Mouse (Mus musculus): ENCODE data around the gene Nmnat1. TPM values are rescaled to one million over a fixed set of nuclear protein-coding genes. Genes with fewer than 3 reads are reported as not detected.
A peak's percentile ranks its signal among the peaks of the same experiment; 100 is the strongest.
"Not testable (repeated sequence)": the region's sequence is repeated elsewhere in the genome, so short reads cannot be mapped to it uniquely, and the experiment has no call there.

The Nmnat1 gene
- polyA plus RNA-seq, 1 experiment from 2014 or later, result 9.6 TPM

DNA sequence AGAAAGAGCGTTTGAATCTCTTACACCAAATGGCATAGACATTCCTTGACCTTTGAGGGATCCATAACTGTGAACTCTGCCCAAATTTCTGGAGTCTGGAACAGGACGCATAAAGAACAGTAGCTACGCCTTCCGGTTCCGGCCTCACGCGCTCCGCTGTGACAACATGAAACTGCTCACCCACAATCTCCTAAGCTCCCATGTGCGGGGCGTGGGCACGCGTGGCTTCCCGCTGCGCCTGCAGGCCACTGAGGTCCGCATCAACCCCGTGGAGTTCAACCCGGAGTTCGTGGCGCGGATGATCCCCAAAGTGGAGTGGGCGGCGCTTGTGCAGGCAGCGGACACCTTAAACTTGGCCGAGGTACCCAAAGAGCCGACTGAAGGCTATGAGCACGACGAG is 27.8 kb downstream of the Nmnat1 start:
- H3K27ac ChIP-seq (ENCODE audit: low read length); H3K4me1 ChIP-seq (ENCODE audit: control insufficient read depth, insufficient read depth, low read length); H3K9ac ChIP-seq (ENCODE audit: low read length); H3K36me3 ChIP-seq (ENCODE audit: control insufficient read depth, insufficient read depth, low read length); H3K4me2 ChIP-seq (ENCODE audit: low read depth, low read length); H3K27me3 ChIP-seq (ENCODE audit: control insufficient read depth, insufficient read depth, low read length); H3K9me3 ChIP-seq (replicated peaks; ENCODE audit: control insufficient read depth, low read length); H3K4me3 ChIP-seq (replicated peaks; ENCODE audit: low read length): not testable (repeated sequence)
- 0 out of 2 replicates have a peak, but pooled peaks have one; percentile 33 for ATAC-seq (ENCODE audit: insufficient read depth, low FRiP score)
- WGBS, result 84% methylated on average over 27 of the region's 27 CpGs

DNA sequence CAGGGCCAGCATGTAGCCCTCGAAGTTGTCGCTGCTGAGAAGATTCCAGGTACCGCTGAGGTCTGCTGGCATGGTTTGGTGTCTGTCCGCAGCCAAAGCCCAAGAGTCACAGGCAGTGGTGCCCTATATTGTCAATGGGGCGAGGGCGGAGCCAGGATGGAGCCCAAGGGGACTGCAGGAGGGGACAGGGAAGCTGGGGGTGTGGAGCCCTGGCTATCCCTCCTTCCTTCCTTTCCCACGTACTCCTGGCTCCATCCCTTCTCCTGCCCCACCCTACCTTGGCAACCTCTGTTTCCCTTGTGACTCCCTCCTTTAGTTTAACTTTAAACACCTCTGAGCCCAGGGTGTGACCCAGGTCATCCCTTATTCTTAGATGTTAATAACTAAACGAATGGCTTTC is 30.1 kb downstream of the Nmnat1 start, which contains the start of gene Rbp7:
Gene Rbp7 (minus strand): TSS at position 100 of the 400 bp plus-strand sequence.
- Histone ChIP-seq H3K36me3 (ENCODE audit: control insufficient read depth, insufficient read depth, low read length) (no peaks in the 10 kb centered on the region), H3K27ac (ENCODE audit: low read length) (no peak within 1 kb of the TSS), H3K4me1 (ENCODE audit: control insufficient read depth, insufficient read depth, low read length) (no peaks in the 10 kb centered on the region; the same call in 1 of the 2 replicates), H3K4me2 (ENCODE audit: low read depth, low read length) (no peak within 1 kb of the TSS), H3K9ac (ENCODE audit: low read length) (no peak within 1 kb of the TSS), H3K4me3 (replicated peaks; ENCODE audit: low read length) (no peak within 1 kb of the TSS), H3K9me3 (replicated peaks; ENCODE audit: control insufficient read depth, low read length) (no peaks in the 10 kb centered on the region), H3K27me3 (ENCODE audit: control insufficient read depth, insufficient read depth, low read length) (no peaks in the 10 kb centered on the region)
- WGBS, result 39% methylated on average over 8 of the region's 8 CpGs
- ATAC-seq (ENCODE audit: insufficient read depth, low FRiP score), result no peak

DNA sequence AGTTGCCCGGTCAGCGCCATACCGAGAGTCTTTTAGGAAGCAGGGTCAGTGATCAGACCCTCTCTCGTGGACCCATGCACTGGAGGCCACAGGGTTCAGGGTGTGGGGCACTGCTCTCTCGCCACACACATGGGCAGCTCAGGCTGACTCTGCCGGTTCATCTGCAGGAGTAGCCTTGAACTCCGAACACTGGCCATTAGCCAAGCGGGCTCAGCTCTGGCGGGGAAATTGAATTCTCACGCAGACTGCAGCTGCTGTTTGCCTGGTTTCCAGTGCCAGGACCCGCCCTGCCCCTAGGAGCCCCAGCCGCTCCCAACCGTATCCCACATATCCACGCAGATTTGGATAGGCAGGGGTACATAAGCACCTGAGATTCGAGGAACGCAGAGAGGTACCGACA is 30.7 kb downstream of the Nmnat1 start:
- Histone ChIP-seq H3K27me3 (ENCODE audit: control insufficient read depth, insufficient read depth, low read length) (no peaks in the 10 kb centered on the region), H3K27ac (ENCODE audit: low read length) (no peak overlapping the region), H3K4me3 (replicated peaks; ENCODE audit: low read length) (no peak overlapping the region), H3K9me3 (replicated peaks; ENCODE audit: control insufficient read depth, low read length) (no peaks in the 10 kb centered on the region), H3K9ac (ENCODE audit: low read length) (no peak overlapping the region), H3K36me3 (ENCODE audit: control insufficient read depth, insufficient read depth, low read length) (no peaks in the 10 kb centered on the region), H3K4me2 (ENCODE audit: low read depth, low read length) (no peak overlapping the region), H3K4me1 (ENCODE audit: control insufficient read depth, insufficient read depth, low read length) (no peaks in the 10 kb centered on the region; the same call in 1 of the 2 replicates)
- ATAC-seq (ENCODE audit: insufficient read depth, low FRiP score), result no peak
- 71% methylated on average over 17 of the region's 17 CpGs for WGBS

DNA sequence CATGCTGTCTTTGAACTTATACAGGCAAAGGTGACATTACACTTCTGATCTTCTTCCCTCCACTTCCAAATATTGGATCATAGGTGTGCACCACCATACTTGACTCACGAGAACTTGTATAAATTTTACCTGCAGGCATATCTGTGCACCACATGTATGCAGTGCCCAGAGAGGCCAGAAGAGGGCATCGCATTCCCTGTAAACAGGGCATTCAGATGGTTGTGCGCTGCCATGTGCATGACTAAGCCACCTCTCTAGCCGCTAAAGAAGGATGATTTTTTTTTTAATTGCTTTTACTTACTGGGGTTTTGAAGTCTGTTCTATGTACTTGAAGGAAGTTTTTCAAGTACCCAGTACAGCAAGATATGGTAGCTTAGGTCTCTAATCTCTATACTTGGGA is 31.3 kb downstream of the Nmnat1 start:
- no peak overlapping the region for H3K4me2 ChIP-seq (ENCODE audit: low read depth, low read length)
- H3K36me3 ChIP-seq (ENCODE audit: control insufficient read depth, insufficient read depth, low read length), result no peaks in the 10 kb centered on the region
- H3K27me3 ChIP-seq (ENCODE audit: control insufficient read depth, insufficient read depth, low read length), result no peaks in the 10 kb centered on the region
- no peaks in the 10 kb centered on the region for H3K9me3 ChIP-seq (replicated peaks; ENCODE audit: control insufficient read depth, low read length)
- ATAC-seq (ENCODE audit: insufficient read depth, low FRiP score), result no peak
- 78% methylated on average over 4 of the region's 4 CpGs for WGBS
- H3K4me3 ChIP-seq (replicated peaks; ENCODE audit: low read length), result no peak overlapping the region
- no peak overlapping the region for H3K27ac ChIP-seq (ENCODE audit: low read length)
- H3K9ac ChIP-seq (ENCODE audit: low read length), result no peak overlapping the region
- no peaks in the 10 kb centered on the region; the same call in 1 of the 2 replicates for H3K4me1 ChIP-seq (ENCODE audit: control insufficient read depth, insufficient read depth, low read length)

DNA sequence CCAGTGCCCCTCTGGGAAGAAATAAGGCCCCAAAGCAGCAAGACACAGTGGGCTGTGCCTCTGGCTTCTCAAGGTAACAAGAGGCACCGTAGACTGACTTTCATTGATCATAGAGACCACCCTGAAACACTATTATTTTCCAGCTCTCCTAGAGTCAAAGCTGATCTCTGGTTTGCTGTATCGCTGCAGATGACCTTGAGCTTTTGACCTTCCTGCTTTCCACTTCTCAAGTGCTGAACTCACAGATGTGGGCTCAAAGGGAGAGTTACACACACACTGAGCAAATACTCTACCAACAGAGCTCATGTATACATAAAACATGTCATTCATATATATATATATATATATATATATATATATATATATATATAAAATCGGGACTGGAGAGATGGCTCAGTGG is 34.4 kb downstream of the Nmnat1 start:
- no peak overlapping the region for H3K4me3 ChIP-seq (replicated peaks; ENCODE audit: low read length)
- H3K9ac ChIP-seq (ENCODE audit: low read length), result no peak overlapping the region
- H3K4me2 ChIP-seq (ENCODE audit: low read depth, low read length), result no peak overlapping the region
- H3K4me1 ChIP-seq (ENCODE audit: control insufficient read depth, insufficient read depth, low read length), result peaks cover 4% of the 10 kb centered on the region
- WGBS, result 78% methylated on average over 3 of the region's 3 CpGs
- no peak for ATAC-seq (ENCODE audit: insufficient read depth, low FRiP score)
- H3K36me3 ChIP-seq (ENCODE audit: control insufficient read depth, insufficient read depth, low read length), result no peaks in the 10 kb centered on the region
- no peaks in the 10 kb centered on the region for H3K9me3 ChIP-seq (replicated peaks; ENCODE audit: control insufficient read depth, low read length)
- no peak overlapping the region for H3K27ac ChIP-seq (ENCODE audit: low read length)
- no peaks in the 10 kb centered on the region for H3K27me3 ChIP-seq (ENCODE audit: control insufficient read depth, insufficient read depth, low read length)

DNA sequence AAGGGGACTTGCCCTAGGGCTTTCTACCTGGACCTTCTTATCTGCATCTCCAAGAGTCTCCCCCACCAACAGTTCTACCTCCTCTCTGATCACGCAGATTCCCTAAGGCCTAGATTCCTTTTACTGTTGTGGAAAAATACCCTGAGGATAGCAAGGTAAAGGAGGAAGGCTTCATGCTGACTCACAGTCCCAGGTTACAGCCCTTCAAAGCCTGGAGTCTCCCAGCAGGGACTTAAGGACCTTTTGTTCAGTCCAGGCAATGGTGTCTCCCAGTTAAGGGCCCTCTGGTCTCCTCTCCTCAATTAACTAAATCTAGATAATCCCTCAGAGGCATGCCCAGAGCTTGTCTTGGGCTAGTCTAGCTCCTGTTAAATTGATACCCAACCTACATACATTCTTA is 38.7 kb downstream of the Nmnat1 start:
- Histone ChIP-seq H3K9ac (ENCODE audit: low read length) (no peak overlapping the region), H3K9me3 (replicated peaks; ENCODE audit: control insufficient read depth, low read length) (no peaks in the 10 kb centered on the region), H3K36me3 (ENCODE audit: control insufficient read depth, insufficient read depth, low read length) (no peaks in the 10 kb centered on the region), H3K4me3 (replicated peaks; ENCODE audit: low read length) (no peak overlapping the region), H3K4me1 (ENCODE audit: control insufficient read depth, insufficient read depth, low read length) (peaks cover 6% of the 10 kb centered on the region; the same call in 1 of the 2 replicates), H3K4me2 (ENCODE audit: low read depth, low read length) (no peak overlapping the region), H3K27ac (ENCODE audit: low read length) (peak overlapping the region; percentile 86), H3K27me3 (ENCODE audit: control insufficient read depth, insufficient read depth, low read length) (no peaks in the 10 kb centered on the region)
- 41% methylated on average over 1 of the region's 1 CpGs for WGBS
- ATAC-seq (ENCODE audit: insufficient read depth, low FRiP score), result no peak

DNA sequence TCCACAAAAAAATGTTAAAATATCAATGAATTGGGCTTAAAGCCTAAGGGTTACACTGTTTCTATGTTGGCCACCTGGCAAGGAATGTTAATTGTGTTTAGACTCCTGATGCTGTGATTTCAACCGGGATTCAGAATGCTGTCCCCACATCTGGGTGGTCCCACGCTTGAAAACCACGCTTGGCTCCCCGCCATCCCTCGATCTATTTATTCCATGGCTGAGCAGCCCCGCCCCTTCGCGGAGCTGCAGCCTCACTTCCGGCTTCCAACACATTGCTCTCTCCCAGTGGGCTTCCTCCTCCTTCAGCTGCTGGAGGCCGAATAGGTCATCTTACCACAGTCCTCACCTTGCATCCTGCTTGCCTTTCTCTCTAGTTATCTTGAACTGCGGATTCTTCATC is 39.1 kb downstream of the Nmnat1 start:
- Histone ChIP-seq H3K9me3 (replicated peaks; ENCODE audit: control insufficient read depth, low read length) (no peaks in the 10 kb centered on the region), H3K4me2 (ENCODE audit: low read depth, low read length) (peak overlapping the region; percentile 58), H3K4me1 (ENCODE audit: control insufficient read depth, insufficient read depth, low read length) (peaks cover 6% of the 10 kb centered on the region; the same call in 1 of the 2 replicates), H3K27me3 (ENCODE audit: control insufficient read depth, insufficient read depth, low read length) (no peaks in the 10 kb centered on the region), H3K36me3 (ENCODE audit: control insufficient read depth, insufficient read depth, low read length) (no peaks in the 10 kb centered on the region), H3K4me3 (replicated peaks; ENCODE audit: low read length) (peak overlapping the region; percentile 37), H3K9ac (ENCODE audit: low read length) (peak overlapping the region; percentile 64; the same call in 1 of the 2 replicates), H3K27ac (ENCODE audit: low read length) (peak overlapping the region; percentile 86)
- peak; percentile 38; the same call in 1 of the 2 replicates for ATAC-seq (ENCODE audit: insufficient read depth, low FRiP score)
- WGBS, result 4% methylated on average over 11 of the region's 11 CpGs

DNA sequence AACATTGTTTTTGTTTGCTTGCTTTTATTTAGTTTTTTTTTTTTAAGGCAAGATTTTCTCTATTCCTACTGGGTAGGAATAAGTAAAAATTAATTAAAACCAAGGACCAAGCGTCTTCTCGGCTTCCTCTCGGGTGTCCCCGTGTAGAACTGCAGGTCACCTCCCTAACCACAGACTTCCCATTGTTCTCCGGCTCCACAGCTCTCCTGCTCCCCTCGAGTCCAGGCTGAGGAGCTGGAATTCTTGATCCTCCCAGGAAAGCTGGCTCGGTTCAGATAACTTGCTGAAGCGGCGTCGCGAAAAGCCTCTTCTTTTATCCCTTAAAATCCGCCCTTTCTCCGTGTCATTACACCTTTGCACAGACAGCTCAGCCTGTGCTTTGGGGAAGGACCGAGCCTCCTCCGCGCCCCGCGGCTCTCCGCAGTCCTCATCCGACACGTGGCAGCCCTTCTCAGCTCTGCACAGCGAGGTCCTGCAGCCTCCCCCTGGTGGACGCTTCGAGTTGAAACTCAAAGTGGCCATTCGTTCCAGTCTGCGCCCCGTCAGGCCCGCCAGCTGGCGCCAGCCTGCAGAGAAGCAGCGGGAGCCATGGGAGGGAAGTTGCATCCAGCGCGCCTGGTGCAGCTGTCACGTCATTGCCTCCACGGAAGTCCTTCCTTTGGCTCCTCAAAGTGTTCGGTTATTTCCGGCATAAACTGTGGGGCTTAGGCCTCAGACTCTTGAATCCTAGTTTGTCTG is 39.9 kb downstream of the Nmnat1 start:
- no peaks in the 10 kb centered on the region for H3K27me3 ChIP-seq (ENCODE audit: control insufficient read depth, insufficient read depth, low read length)
- H3K36me3 ChIP-seq (ENCODE audit: control insufficient read depth, insufficient read depth, low read length), result no peaks in the 10 kb centered on the region
- H3K9me3 ChIP-seq (replicated peaks; ENCODE audit: control insufficient read depth, low read length), result no peaks in the 10 kb centered on the region
- H3K4me1 ChIP-seq (ENCODE audit: control insufficient read depth, insufficient read depth, low read length), result peaks cover 6% of the 10 kb centered on the region; the same call in 1 of the 2 replicates
- peak overlapping the region; percentile 58 for H3K4me2 ChIP-seq (ENCODE audit: low read depth, low read length)
- H3K4me3 ChIP-seq (replicated peaks; ENCODE audit: low read length), result peak overlapping the region; percentile 37
- WGBS, result under 1% methylated on average over 36 of the region's 36 CpGs
- H3K9ac ChIP-seq (ENCODE audit: low read length), result peak overlapping the region; percentile 64
- H3K27ac ChIP-seq (ENCODE audit: low read length), result peak overlapping the region; percentile 86
- peak; percentile 97 for ATAC-seq (ENCODE audit: insufficient read depth, low FRiP score)

DNA sequence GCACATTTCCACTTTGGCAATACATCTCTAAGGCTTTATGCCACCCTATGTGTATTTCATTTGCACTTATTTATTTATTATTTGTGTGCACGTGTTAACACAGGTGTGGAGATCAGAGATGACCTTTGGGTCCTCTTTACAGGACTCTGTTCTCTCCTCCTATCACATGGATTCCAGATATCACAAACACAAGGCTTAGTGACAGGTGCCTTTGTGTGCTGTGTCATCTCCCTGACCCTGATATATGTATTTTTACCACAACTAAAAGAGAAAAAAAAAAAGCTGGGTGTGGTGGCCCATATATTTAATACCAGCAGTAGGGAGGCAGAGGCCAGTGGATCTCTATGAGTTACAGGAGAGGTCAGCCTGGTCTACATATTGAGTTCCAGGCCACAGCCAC is 40.5 kb downstream of the Nmnat1 start:
- no peak for ATAC-seq (ENCODE audit: insufficient read depth, low FRiP score)
- 41% methylated on average over 1 of the region's 1 CpGs for WGBS
- Histone ChIP-seq H3K9me3 (replicated peaks; ENCODE audit: control insufficient read depth, low read length) (no peaks in the 10 kb centered on the region), H3K27me3 (ENCODE audit: control insufficient read depth, insufficient read depth, low read length) (no peaks in the 10 kb centered on the region), H3K4me1 (ENCODE audit: control insufficient read depth, insufficient read depth, low read length) (peaks cover 6% of the 10 kb centered on the region; the same call in 1 of the 2 replicates), H3K4me2 (ENCODE audit: low read depth, low read length) (peak overlapping the region; percentile 58; the same call in 1 of the 2 replicates), H3K4me3 (replicated peaks; ENCODE audit: low read length) (no peak overlapping the region), H3K27ac (ENCODE audit: low read length) (no peak overlapping the region), H3K9ac (ENCODE audit: low read length) (peak overlapping the region; percentile 64; the same call in 1 of the 2 replicates), H3K36me3 (ENCODE audit: control insufficient read depth, insufficient read depth, low read length) (no peaks in the 10 kb centered on the region)

All from stomach, embryonic 16.5 days (tissue).